Mouse (Mus musculus) CH12.LX (cell line): ENCODE measurements around the gene Smok2a.
"Not testable (repeated sequence)": the region's sequence is repeated elsewhere in the genome, so short reads cannot be mapped to it uniquely, and the experiment has no call there.

ENCODE experiments used
- CHD1 ChIP-seq: IDR thresholded peaks from 2 replicates; pipeline ENCODE4 v1.6.1; 2012; ENCODE audit warnings: low read depth, low read length, improper control_type of control experiment, inconsistent platforms
- CTCF ChIP-seq, 2 experiments: IDR thresholded peaks in 1 of 2; conservative IDR thresholded peaks in 1 of 2; 2 replicates each; pipeline ENCODE4 v1.5.1; 2011 to 2012; ENCODE audit warnings: low read depth in 2 of 2, low read length in 2 of 2, improper control_type of control experiment in 1 of 2, inconsistent platforms in 1 of 2, mild to moderate bottlenecking in 1 of 2, moderate library complexity in 1 of 2
- EP300 ChIP-seq: IDR thresholded peaks from 2 replicates; pipeline ENCODE4 v1.6.1; 2011; ENCODE audit warnings: low read length, improper control_type of control experiment
- ETS1 ChIP-seq: conservative IDR thresholded peaks from 2 replicates; pipeline ENCODE4 v1.6.1; 2012; ENCODE audit warnings: low read depth, mild to moderate bottlenecking, inconsistent platforms, low read length, improper control_type of control experiment, moderate library complexity
- NELFE ChIP-seq: IDR thresholded peaks from 2 replicates; pipeline ENCODE4 v1.6.1; 2011; ENCODE audit warnings: low read depth, low read length, improper control_type of control experiment
- NRF1 ChIP-seq: IDR thresholded peaks from 2 replicates; pipeline ENCODE4 v1.6.1; 2014; ENCODE audit warnings: low read depth, mild to moderate bottlenecking, inconsistent platforms, low read length, improper control_type of control experiment, moderate library complexity
- POLR2A ChIP-seq: IDR thresholded peaks from 2 replicates; pipeline ENCODE4 v1.6.1; 2011; ENCODE audit warnings: low read depth, mild to moderate bottlenecking, improper control_type of control experiment, low read length

- not testable (repeated sequence) for TF ChIP-seq EP300; POLR2A; CHD1; CTCF (conservative IDR thresholded peaks at IDR 0.05 in 1 of 2, IDR thresholded peaks at IDR 0.05 in 1 of 2; ENCODE audit: low read depth in 2 of 2, low read length in 2 of 2); NRF1; NELFE; ETS1
Measured at GRCm38 (mm10) chr17:13184514-13184913, 36.5 kb upstream of the Smok2a start.
